Mouse (Mus musculus): Measurements from ENCODE around the gene Gtf3c5.

GRCm38 (mm10) chr2:28537634-28537920 is 46.0 kb downstream of the Gtf3c5 start:
- no peak for TF ChIP-seq POLR2A (IDR thresholded peaks at IDR 0.05; ENCODE audit: insufficient read depth, low read length)
- no peak for TF ChIP-seq CTCF (IDR thresholded peaks at IDR 0.05; ENCODE audit: low read depth, low read length)
- no peak for TF ChIP-seq EP300 (IDR thresholded peaks at IDR 0.05; ENCODE audit: insufficient read depth, low read depth, low read length)

Measured in ES-Bruce4 (cell line).